22 mouse cellular contexts compared by ENCODE assay signal in the genomic region with DNA sequence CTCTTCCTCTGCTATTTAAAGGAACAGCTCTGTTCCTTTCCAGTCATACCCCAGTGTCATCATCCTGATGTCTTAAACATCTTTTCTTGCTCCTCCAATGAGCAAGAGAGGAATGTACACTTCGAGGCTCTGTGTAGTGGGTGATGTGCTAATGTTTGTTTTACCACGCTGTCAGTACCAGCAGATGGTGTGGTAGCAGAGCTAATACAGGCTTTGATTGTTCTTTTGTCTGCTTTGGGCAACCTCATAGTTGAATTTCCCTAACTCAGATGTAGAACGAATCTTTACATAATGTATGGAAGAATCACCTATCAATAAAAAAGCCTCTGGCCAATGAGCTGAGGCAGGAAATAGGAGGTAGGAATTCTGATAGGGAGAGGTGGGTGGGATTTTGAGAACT. TPM values are rescaled to one million over a fixed set of nuclear protein-coding genes. Genes with fewer than 3 reads are reported as not detected.
DNase-seq lines count a peak whose midpoint lies in the region; ATAC-seq and TF ChIP-seq lines count a peak whose summit lies in the region.
"Had no signal": no experiment of that assay in that cellular context is flagged by ENCODE, and none has a peak within 500 bp of the region (broad histone marks: within the 10 kb centered on the region; RNA-seq: fewer than 3 reads in every experiment).

No protein-coding gene starts in this region.

- no peaks in the 10 kb centered on the region for H3K9me3 ChIP-seq in forebrain, embryonic 16.5 days (ENCODE audit: control insufficient read depth, low read length)
- H3K9me3 ChIP-seq in forebrain, embryonic 10.5 days = no peaks in the 10 kb centered on the region
- H3K9me3 ChIP-seq in midbrain, postnatal 0 days (ENCODE audit: low read length) = no peaks in the 10 kb centered on the region
- H3K9me3 ChIP-seq in midbrain, embryonic 10.5 days (replicated peaks) = no peaks in the 10 kb centered on the region
- no peaks in the 10 kb centered on the region for H3K9me3 ChIP-seq in embryonic facial prominence, embryonic 10.5 days
- H3K9me3 ChIP-seq: hindbrain, embryonic 13.5 days; midbrain, embryonic 12.5 days had no signal

- H3K36me3 ChIP-seq in forebrain, embryonic 16.5 days (ENCODE audit: control insufficient read depth, insufficient read depth) = no peaks in the 10 kb centered on the region
- H3K36me3 ChIP-seq in forebrain, embryonic 10.5 days (replicated peaks) = no peaks in the 10 kb centered on the region
- H3K36me3 ChIP-seq in midbrain, postnatal 0 days (ENCODE audit: insufficient read depth, low read length) = no peaks in the 10 kb centered on the region
- H3K36me3 ChIP-seq in midbrain, embryonic 10.5 days = no peaks in the 10 kb centered on the region
- H3K36me3 ChIP-seq in embryonic facial prominence, embryonic 10.5 days (replicated peaks) = no peaks in the 10 kb centered on the region
- H3K36me3 ChIP-seq: G1E; hindbrain, embryonic 13.5 days; midbrain, embryonic 12.5 days had no signal

- 47% methylated on average over 3 of the region's 3 CpGs for whole genome bisulfite sequencing in forebrain, embryonic 16.5 days
- WGBS in forebrain, embryonic 10.5 days = 75% methylated on average over 3 of the region's 3 CpGs
- 61% methylated on average over 3 of the region's 3 CpGs for WGBS in midbrain, postnatal 0 days
- 77% methylated on average over 3 of the region's 3 CpGs for WGBS in midbrain, embryonic 10.5 days
- WGBS in embryonic facial prominence, embryonic 10.5 days = 80% methylated on average over 3 of the region's 3 CpGs

- no peak overlapping the region for H3K4me3 ChIP-seq in forebrain, embryonic 16.5 days (replicated peaks; ENCODE audit: low read length)
- H3K4me3 ChIP-seq in forebrain, embryonic 10.5 days = no peak overlapping the region
- no peak overlapping the region for H3K4me3 ChIP-seq in midbrain, postnatal 0 days (ENCODE audit: low read depth, low read length)
- H3K4me3 ChIP-seq in midbrain, embryonic 10.5 days = no peak overlapping the region
- H3K4me3 ChIP-seq in embryonic facial prominence, embryonic 10.5 days = no peak overlapping the region
- H3K4me3 ChIP-seq: gastrocnemius, adult 2 months; hindbrain, embryonic 13.5 days; midbrain, embryonic 12.5 days had no signal

- no peak for DNase-seq in forebrain, embryonic 10.5 days (ENCODE audit: extremely low spot score, low spot score)
- DNase-seq in layer of hippocampus, adult 9-11 months = peak; percentile 33
- no peak for DNase-seq in layer of hippocampus, postnatal 10 days (ENCODE audit: low spot score in 2 of 2)
- DNase-seq in midbrain, postnatal 0 days (ENCODE audit: low spot score) = peak; percentile 18
- DNase-seq in midbrain, embryonic 10.5 days (ENCODE audit: low spot score) = no peak
- no peak for DNase-seq in embryonic facial prominence, embryonic 10.5 days (ENCODE audit: low spot score)
- DNase-seq: cerebellum, adult 18-20 months; cerebellum, postnatal 14 days; gastrocnemius, adult 2 months; layer of hippocampus, postnatal 36 days; right cerebral cortex, postnatal 25 days; thymus, postnatal 25 days had no signal

- no peaks in the 10 kb centered on the region for H3K27me3 ChIP-seq in forebrain, embryonic 16.5 days (replicated peaks; ENCODE audit: control insufficient read depth, insufficient read depth, low read length)
- no peaks in the 10 kb centered on the region for H3K27me3 ChIP-seq in forebrain, embryonic 10.5 days (ENCODE audit: poor library complexity, severe bottlenecking)
- no peaks in the 10 kb centered on the region for H3K27me3 ChIP-seq in midbrain, postnatal 0 days (ENCODE audit: insufficient read depth, low read length)
- H3K27me3 ChIP-seq in midbrain, embryonic 10.5 days (ENCODE audit: low read depth, poor library complexity, severe bottlenecking) = no peaks in the 10 kb centered on the region
- no peaks in the 10 kb centered on the region for H3K27me3 ChIP-seq in embryonic facial prominence, embryonic 10.5 days (replicated peaks; ENCODE audit: low read depth, poor library complexity, severe bottlenecking)
- H3K27me3 ChIP-seq: CH12.LX; hindbrain, embryonic 13.5 days; midbrain, embryonic 12.5 days had no signal

- TF ChIP-seq CTCF in midbrain, postnatal 0 days (IDR thresholded peaks at IDR 0.05) = peak; percentile 27; the same call in 1 of the 2 replicates

- ATAC-seq in forebrain, embryonic 16.5 days = peak; percentile 40; the same call in 1 of the 2 replicates
- ATAC-seq in midbrain, postnatal 0 days (ENCODE audit: low FRiP score) = no peak
- ATAC-seq: inflammation-experienced regulatory T-cells, adult 6 months had no signal

- H3K9ac ChIP-seq in forebrain, embryonic 16.5 days (replicated peaks; ENCODE audit: low read depth, low read length) = no peak overlapping the region
- no peak overlapping the region for H3K9ac ChIP-seq in midbrain, postnatal 0 days (replicated peaks; ENCODE audit: low read length, poor library complexity, severe bottlenecking)
- H3K9ac ChIP-seq: hindbrain, embryonic 13.5 days; midbrain, embryonic 12.5 days had no signal

- H3K4me2 ChIP-seq in forebrain, embryonic 16.5 days (ENCODE audit: low read length) = no peak overlapping the region
- H3K4me2 ChIP-seq in midbrain, postnatal 0 days (ENCODE audit: low read depth, low read length, poor library complexity, severe bottlenecking) = no peak overlapping the region
- H3K4me2 ChIP-seq: hindbrain, embryonic 13.5 days; midbrain, embryonic 12.5 days had no signal

- H3K4me1 ChIP-seq in forebrain, embryonic 16.5 days (replicated peaks; ENCODE audit: control insufficient read depth, insufficient read depth, low read length) = no peaks in the 10 kb centered on the region
- H3K4me1 ChIP-seq in forebrain, embryonic 10.5 days = no peaks in the 10 kb centered on the region
- no peaks in the 10 kb centered on the region for H3K4me1 ChIP-seq in midbrain, postnatal 0 days (ENCODE audit: insufficient read depth, low read length)
- H3K4me1 ChIP-seq in midbrain, embryonic 10.5 days = no peaks in the 10 kb centered on the region
- no peaks in the 10 kb centered on the region; the same call in 1 of the 2 replicates for H3K4me1 ChIP-seq in embryonic facial prominence, embryonic 10.5 days
- H3K4me1 ChIP-seq: midbrain, embryonic 12.5 days had no signal

- no peak overlapping the region for H3K27ac ChIP-seq in forebrain, embryonic 16.5 days (ENCODE audit: low read length)
- no peak overlapping the region for H3K27ac ChIP-seq in forebrain, embryonic 10.5 days
- no peak overlapping the region for H3K27ac ChIP-seq in midbrain, postnatal 0 days (ENCODE audit: low read depth, low read length)
- H3K27ac ChIP-seq in midbrain, embryonic 10.5 days (replicated peaks) = no peak overlapping the region
- H3K27ac ChIP-seq in embryonic facial prominence, embryonic 10.5 days (replicated peaks) = no peak overlapping the region
- H3K27ac ChIP-seq: gastrocnemius, adult 2 months; hindbrain, embryonic 13.5 days; midbrain, embryonic 12.5 days had no signal

RNA-seq across cellular contexts. Expression of a gene that starts 36.0 kb away (rescaled TPM):
- 0.07 and 0.28 TPM in 2 replicates for polyA plus RNA-seq in forebrain, embryonic 16.5 days (2015; fragmentation: Nextera tagmentation; extraction: Ambion mirVana)
- polyA plus RNA-seq in forebrain, embryonic 10.5 days (2016; fragmentation: Nextera tagmentation; extraction: Ambion mirVana) = 0.09 and 0.15 TPM in 2 replicates
- total RNA-seq in layer of hippocampus, postnatal 10 days (2021) = 1 to 10 TPM; 1.2 to 1.8 TPM
- total RNA-seq in midbrain, postnatal 0 days (2014; rRNA removed) = 0.19 and 0.49 TPM in 2 replicates
- 0.28 and 0.38 TPM in 2 replicates for polyA plus RNA-seq in midbrain, postnatal 0 days (2015; fragmentation: Nextera tagmentation; extraction: Ambion mirVana)
- polyA plus RNA-seq in midbrain, embryonic 10.5 days (2016; fragmentation: Nextera tagmentation; extraction: Ambion mirVana) = 0.06 and 0.09 TPM in 2 replicates
- 0.14 and 0.21 TPM in 2 replicates for polyA plus RNA-seq in embryonic facial prominence, embryonic 10.5 days (2016; fragmentation: Nextera tagmentation; extraction: Ambion mirVana)
- polyA plus RNA-seq: adrenal gland, adult 2 months; G1E; heart, embryonic 14.5 days; inflammation-experienced regulatory T-cells, adult 6 months; neural tube, embryonic 11.5 days; stomach, embryonic 14.5 days had no signal

Comparison
In these comparisons a context has a peak if more than half of its experiments do, and no peak if none do; other contexts are left out.
1. DNase-seq: peak in layer of hippocampus, adult 9-11 months (single experiment) and midbrain, postnatal 0 days (single experiment); none in forebrain, embryonic 10.5 days (single experiment), layer of hippocampus, postnatal 10 days (0 of 2), midbrain, embryonic 10.5 days (single experiment) and embryonic facial prominence, embryonic 10.5 days (single experiment).